Mouse (Mus musculus): ENCODE data around the gene Chmp6. TPM values are rescaled to one million over a fixed set of nuclear protein-coding genes. Genes with fewer than 3 reads are reported as not detected.
A peak's percentile ranks its signal among the peaks of the same experiment; 100 is the strongest.

The Chmp6 gene
- total and polyA plus RNA-seq, 2 experiments from 2014 or later, result 79.5 to 121 TPM

DNA sequence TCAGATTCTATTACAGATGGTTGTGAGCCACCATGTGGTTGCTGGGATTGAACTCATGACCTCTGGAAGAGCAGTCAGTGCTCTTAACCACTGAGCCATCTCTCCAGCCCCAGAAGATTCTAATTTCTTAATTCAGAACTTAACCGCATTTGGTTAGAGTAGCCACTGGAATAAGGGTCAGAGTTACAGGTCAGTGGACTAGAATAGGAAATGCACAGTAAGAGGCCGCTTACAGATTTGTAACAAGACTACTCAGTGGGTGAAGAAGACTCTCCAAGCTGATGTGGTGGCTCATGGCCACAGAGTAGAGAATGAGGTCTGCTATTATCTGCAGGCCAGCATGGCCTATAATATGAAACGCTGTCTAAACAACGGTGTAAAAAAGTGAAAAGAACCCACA lies 10.3 kb upstream of the Chmp6 start:
- H3K4me2 ChIP-seq (ENCODE audit: low read depth, low read length, poor library complexity, severe bottlenecking), result no peak overlapping the region
- H3K9ac ChIP-seq (replicated peaks; ENCODE audit: low read length, poor library complexity, severe bottlenecking), result no peak overlapping the region
- peaks cover 8% of the 10 kb centered on the region for H3K36me3 ChIP-seq (ENCODE audit: insufficient read depth, low read length)
- no peak for ATAC-seq (ENCODE audit: low FRiP score)
- no peak overlapping the region for H3K27ac ChIP-seq (ENCODE audit: low read depth, low read length)
- DNase-seq (ENCODE audit: low spot score), result no peak
- 0 out of 2 replicates have a peak, but pooled peaks have one; percentile 18 for TF ChIP-seq CTCF (IDR thresholded peaks at IDR 0.05)
- 63% methylated on average over 4 of the region's 4 CpGs for whole genome bisulfite sequencing
- H3K27me3 ChIP-seq (ENCODE audit: insufficient read depth, low read length), result no peaks in the 10 kb centered on the region
- H3K4me3 ChIP-seq (ENCODE audit: low read depth, low read length), result no peak overlapping the region
- no peaks in the 10 kb centered on the region for H3K4me1 ChIP-seq (ENCODE audit: insufficient read depth, low read length)
- no peaks in the 10 kb centered on the region for H3K9me3 ChIP-seq (ENCODE audit: low read length)

DNA sequence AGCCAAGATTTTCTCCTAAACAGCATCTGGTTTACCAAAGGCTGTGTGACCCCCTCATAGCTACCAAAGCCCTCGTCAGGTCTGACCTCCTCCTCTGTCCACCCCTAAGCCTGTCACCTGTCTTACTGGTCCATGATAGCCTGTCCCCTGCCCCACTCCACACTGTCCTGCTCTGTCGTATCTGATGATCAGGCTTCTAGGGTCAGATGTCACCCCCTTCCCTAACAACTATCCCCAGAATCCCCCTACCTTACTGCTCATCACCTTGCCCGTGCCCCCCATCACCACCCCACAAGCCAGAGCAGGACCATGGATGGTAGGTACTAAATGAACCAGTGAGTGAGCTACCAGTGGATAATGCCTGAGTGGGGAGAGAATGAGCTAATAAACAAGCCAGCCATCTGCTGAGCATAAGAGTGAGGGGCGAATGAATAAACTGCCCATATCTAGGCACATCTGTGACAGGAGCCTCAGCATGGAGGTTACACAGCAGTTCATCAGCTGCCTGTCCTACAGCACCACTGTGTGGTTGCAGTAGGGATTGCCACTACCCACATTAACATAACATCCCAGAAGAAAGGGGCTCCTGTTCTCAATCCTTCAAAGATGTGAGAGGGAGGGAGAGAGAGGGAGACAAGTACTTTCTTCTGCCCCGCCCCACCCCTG lies 8.5 kb upstream of the Chmp6 start:
- Histone ChIP-seq H3K4me3 (ENCODE audit: low read depth, low read length) (no peak overlapping the region), H3K27me3 (ENCODE audit: insufficient read depth, low read length) (no peaks in the 10 kb centered on the region), H3K4me1 (ENCODE audit: insufficient read depth, low read length) (no peaks in the 10 kb centered on the region), H3K27ac (ENCODE audit: low read depth, low read length) (no peak overlapping the region), H3K9me3 (ENCODE audit: low read length) (no peaks in the 10 kb centered on the region), H3K9ac (replicated peaks; ENCODE audit: low read length, poor library complexity, severe bottlenecking) (0 out of 2 replicates have a peak overlapping the region, but pooled peaks have one; percentile 9), H3K4me2 (ENCODE audit: low read depth, low read length, poor library complexity, severe bottlenecking) (no peak overlapping the region), H3K36me3 (ENCODE audit: insufficient read depth, low read length) (no peaks in the 10 kb centered on the region)
- WGBS, result 41% methylated on average over 5 of the region's 5 CpGs
- peak; percentile 44; the same call in 1 of the 2 replicates for ATAC-seq (ENCODE audit: low FRiP score)
- DNase-seq (ENCODE audit: low spot score), result peak; percentile 83
- TF ChIP-seq CTCF (IDR thresholded peaks at IDR 0.05), result peak; percentile 99

GRCm38 (mm10) chr11:119905794-119906193 lies 7.4 kb upstream of the Chmp6 start:
- Histone ChIP-seq H3K4me1 (ENCODE audit: insufficient read depth, low read length) (no peaks in the 10 kb centered on the region), H3K9me3 (ENCODE audit: low read length) (no peaks in the 10 kb centered on the region), H3K27me3 (ENCODE audit: insufficient read depth, low read length) (no peaks in the 10 kb centered on the region), H3K36me3 (ENCODE audit: insufficient read depth, low read length) (no peaks in the 10 kb centered on the region), H3K9ac (replicated peaks; ENCODE audit: low read length, poor library complexity, severe bottlenecking) (no peak overlapping the region), H3K4me2 (ENCODE audit: low read depth, low read length, poor library complexity, severe bottlenecking) (no peak overlapping the region), H3K27ac (ENCODE audit: low read depth, low read length) (no peak overlapping the region), H3K4me3 (ENCODE audit: low read depth, low read length) (no peak overlapping the region)
- DNase-seq (ENCODE audit: low spot score), result no peak
- no peak for TF ChIP-seq CTCF (IDR thresholded peaks at IDR 0.05)
- 85% methylated on average over 5 of the region's 5 CpGs for WGBS
- ATAC-seq (ENCODE audit: low FRiP score), result no peak

GRCm38 (mm10) chr11:119907006-119907650 lies 6.1 kb upstream of the Chmp6 start:
- no peak overlapping the region for H3K4me2 ChIP-seq (ENCODE audit: low read depth, low read length, poor library complexity, severe bottlenecking)
- H3K36me3 ChIP-seq (ENCODE audit: insufficient read depth, low read length), result no peaks in the 10 kb centered on the region
- DNase-seq (ENCODE audit: low spot score) (no peak), ATAC-seq (ENCODE audit: low FRiP score) (no peak)
- TF ChIP-seq CTCF (IDR thresholded peaks at IDR 0.05), result no peak
- H3K9me3 ChIP-seq (ENCODE audit: low read length), result no peaks in the 10 kb centered on the region
- no peak overlapping the region for H3K27ac ChIP-seq (ENCODE audit: low read depth, low read length)
- H3K27me3 ChIP-seq (ENCODE audit: insufficient read depth, low read length), result no peaks in the 10 kb centered on the region
- H3K9ac ChIP-seq (replicated peaks; ENCODE audit: low read length, poor library complexity, severe bottlenecking), result no peak overlapping the region
- H3K4me1 ChIP-seq (ENCODE audit: insufficient read depth, low read length), result no peaks in the 10 kb centered on the region
- H3K4me3 ChIP-seq (ENCODE audit: low read depth, low read length), result no peak overlapping the region
- WGBS, result 17% methylated on average over 7 of the region's 7 CpGs

GRCm38 (mm10) chr11:119907711-119908110 lies 5.5 kb upstream of the Chmp6 start:
- Histone ChIP-seq H3K27me3 (ENCODE audit: insufficient read depth, low read length) (no peaks in the 10 kb centered on the region), H3K4me1 (ENCODE audit: insufficient read depth, low read length) (no peaks in the 10 kb centered on the region), H3K9me3 (ENCODE audit: low read length) (no peaks in the 10 kb centered on the region), H3K4me3 (ENCODE audit: low read depth, low read length) (no peak overlapping the region), H3K9ac (replicated peaks; ENCODE audit: low read length, poor library complexity, severe bottlenecking) (no peak overlapping the region), H3K27ac (ENCODE audit: low read depth, low read length) (no peak overlapping the region), H3K4me2 (ENCODE audit: low read depth, low read length, poor library complexity, severe bottlenecking) (no peak overlapping the region), H3K36me3 (ENCODE audit: insufficient read depth, low read length) (no peaks in the 10 kb centered on the region)
- no peak for ATAC-seq (ENCODE audit: low FRiP score)
- no peak for DNase-seq (ENCODE audit: low spot score)
- 36% methylated on average over 7 of the region's 7 CpGs for WGBS
- no peak for TF ChIP-seq CTCF (IDR thresholded peaks at IDR 0.05)

DNA sequence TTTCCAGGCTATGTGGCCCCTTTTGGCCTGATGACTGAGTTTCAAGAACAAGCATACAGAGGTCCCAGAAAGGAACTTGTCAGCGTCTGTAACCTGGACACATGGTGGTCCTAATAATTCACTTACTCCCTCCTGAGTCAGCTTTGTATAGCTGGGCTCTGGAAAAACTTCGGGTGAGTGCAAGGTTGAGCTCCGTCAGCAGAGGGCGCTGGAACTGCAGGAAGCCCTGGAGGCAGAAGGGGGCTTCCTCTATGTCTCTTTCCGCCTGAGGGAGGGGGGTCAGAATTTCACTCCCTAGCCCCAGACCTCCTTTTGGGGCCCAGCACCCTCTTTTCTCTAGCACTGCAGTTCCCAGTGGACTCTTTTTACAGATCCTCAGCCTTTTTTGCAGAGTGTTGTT lies 3.8 kb upstream of the Chmp6 start:
- Histone ChIP-seq H3K27me3 (ENCODE audit: insufficient read depth, low read length) (no peaks in the 10 kb centered on the region), H3K9ac (replicated peaks; ENCODE audit: low read length, poor library complexity, severe bottlenecking) (0 out of 2 replicates have a peak overlapping the region, but pooled peaks have one; percentile 19), H3K4me2 (ENCODE audit: low read depth, low read length, poor library complexity, severe bottlenecking) (no peak overlapping the region), H3K9me3 (ENCODE audit: low read length) (no peaks in the 10 kb centered on the region), H3K4me1 (ENCODE audit: insufficient read depth, low read length) (peaks cover 2% of the 10 kb centered on the region), H3K27ac (ENCODE audit: low read depth, low read length) (no peak overlapping the region), H3K36me3 (ENCODE audit: insufficient read depth, low read length) (no peaks in the 10 kb centered on the region), H3K4me3 (ENCODE audit: low read depth, low read length) (no peak overlapping the region)
- 0% methylated on average over 5 of the region's 5 CpGs for WGBS
- peak; percentile 57 for DNase-seq (ENCODE audit: low spot score)
- no peak for ATAC-seq (ENCODE audit: low FRiP score)
- TF ChIP-seq CTCF (IDR thresholded peaks at IDR 0.05), result peak; percentile 87
